ENCODE assay signal across 21 mouse cellular contexts in genomic region chr15:97446181-97446580, GRCm38 (mm10).
DNase-seq lines count a peak whose midpoint lies in the region; ATAC-seq lines count a peak whose summit lies in the region.
"Had no signal": no experiment of that assay in that cellular context is flagged by ENCODE, and none has a peak within 500 bp of the region (broad histone marks: within the 10 kb centered on the region; RNA-seq: fewer than 3 reads in every experiment).

No protein-coding gene starts in this region.

- no peaks in the 10 kb centered on the region for H3K9me3 ChIP-seq in forebrain, embryonic 12.5 days
- H3K9me3 ChIP-seq in forebrain, embryonic 13.5 days (replicated peaks): no peaks in the 10 kb centered on the region
- no peaks in the 10 kb centered on the region for H3K9me3 ChIP-seq in midbrain, embryonic 11.5 days (ENCODE audit: control insufficient read depth, low read length)
- no peaks in the 10 kb centered on the region for H3K9me3 ChIP-seq in midbrain, embryonic 10.5 days (replicated peaks)
- H3K9me3 ChIP-seq in midbrain, embryonic 14.5 days (ENCODE audit: control insufficient read depth, low read length): no peaks in the 10 kb centered on the region

- H3K4me2 ChIP-seq in forebrain, embryonic 12.5 days: no peak overlapping the region
- H3K4me2 ChIP-seq in forebrain, embryonic 13.5 days: no peak overlapping the region
- H3K4me2 ChIP-seq in midbrain, embryonic 11.5 days: no peak overlapping the region
- no peak overlapping the region for H3K4me2 ChIP-seq in midbrain, embryonic 14.5 days (ENCODE audit: low read length)

- intact Hi-C loops in heart, postnatal 36 days (cut with DNase I): no loop called here

- 0 out of 2 replicates have a peak overlapping the region, but pooled peaks have one; percentile 43 for H3K27ac ChIP-seq in forebrain, embryonic 12.5 days
- no peak overlapping the region for H3K27ac ChIP-seq in forebrain, embryonic 13.5 days
- no peak overlapping the region for H3K27ac ChIP-seq in midbrain, embryonic 11.5 days (ENCODE audit: low read depth, low read length)
- H3K27ac ChIP-seq in midbrain, embryonic 10.5 days (replicated peaks): no peak overlapping the region
- H3K27ac ChIP-seq in midbrain, embryonic 14.5 days (replicated peaks; ENCODE audit: low read depth, low read length): peak overlapping the region; percentile 60
- H3K27ac ChIP-seq: liver, embryonic 14.5 days; macrophage had no signal

- 48% methylated on average over 9 of the region's 9 CpGs for WGBS in forebrain, embryonic 12.5 days
- 52% methylated on average over 9 of the region's 9 CpGs for WGBS in forebrain, embryonic 13.5 days
- WGBS in midbrain, embryonic 11.5 days: 73% methylated on average over 9 of the region's 9 CpGs
- WGBS in midbrain, embryonic 10.5 days: 77% methylated on average over 9 of the region's 9 CpGs
- WGBS in midbrain, embryonic 14.5 days: 41% methylated on average over 9 of the region's 9 CpGs

- peaks cover 7% of the 10 kb centered on the region; the same call in 1 of the 2 replicates for H3K4me1 ChIP-seq in forebrain, embryonic 12.5 days
- no peaks in the 10 kb centered on the region for H3K4me1 ChIP-seq in forebrain, embryonic 13.5 days
- no peaks in the 10 kb centered on the region for H3K4me1 ChIP-seq in midbrain, embryonic 11.5 days (ENCODE audit: control insufficient read depth, insufficient read depth, low read length)
- H3K4me1 ChIP-seq in midbrain, embryonic 10.5 days: peaks cover 14% of the 10 kb centered on the region
- H3K4me1 ChIP-seq in midbrain, embryonic 14.5 days (ENCODE audit: control insufficient read depth, insufficient read depth, low read length): peaks cover 5% of the 10 kb centered on the region; the same call in 1 of the 2 replicates

- DNase-seq in midbrain, embryonic 11.5 days (ENCODE audit: low spot score, missing footprints): peak; percentile 84
- DNase-seq in midbrain, embryonic 10.5 days (ENCODE audit: low spot score): no peak
- peak; percentile 51 for DNase-seq in midbrain, embryonic 14.5 days
- DNase-seq in heart, postnatal 36 days: no peak
- no peak for DNase-seq in heart, adult 11 months
- DNase-seq: adrenal gland, adult 8-10 months; cerebellum, adult 8-10 months; cerebellum, postnatal 25 days; gastrocnemius, postnatal 10 days; heart, postnatal 14 days; kidney, adult 11 months; kidney, postnatal 14 days; layer of hippocampus, adult 9-11 months; liver; lung, adult 2 months; lung, postnatal 10 days had no signal

- no peaks in the 10 kb centered on the region for H3K27me3 ChIP-seq in forebrain, embryonic 12.5 days
- H3K27me3 ChIP-seq in forebrain, embryonic 13.5 days: no peaks in the 10 kb centered on the region
- no peaks in the 10 kb centered on the region for H3K27me3 ChIP-seq in midbrain, embryonic 11.5 days (ENCODE audit: control insufficient read depth, insufficient read depth, low read length)
- no peaks in the 10 kb centered on the region for H3K27me3 ChIP-seq in midbrain, embryonic 10.5 days (ENCODE audit: low read depth, poor library complexity, severe bottlenecking)
- H3K27me3 ChIP-seq in midbrain, embryonic 14.5 days (ENCODE audit: control insufficient read depth, insufficient read depth, low read length): no peaks in the 10 kb centered on the region
- H3K27me3 ChIP-seq: CH12.LX had no signal

- H3K9ac ChIP-seq in forebrain, embryonic 12.5 days: no peak overlapping the region
- H3K9ac ChIP-seq in forebrain, embryonic 13.5 days: no peak overlapping the region
- H3K9ac ChIP-seq in midbrain, embryonic 11.5 days (ENCODE audit: low read length): no peak overlapping the region
- no peak overlapping the region for H3K9ac ChIP-seq in midbrain, embryonic 14.5 days (replicated peaks; ENCODE audit: low read length)
- H3K9ac ChIP-seq: liver, embryonic 14.5 days had no signal

- H3K4me3 ChIP-seq in forebrain, embryonic 12.5 days (replicated peaks): no peak overlapping the region
- no peak overlapping the region for H3K4me3 ChIP-seq in forebrain, embryonic 13.5 days
- H3K4me3 ChIP-seq in midbrain, embryonic 11.5 days (ENCODE audit: low read depth, low read length): no peak overlapping the region
- no peak overlapping the region for H3K4me3 ChIP-seq in midbrain, embryonic 10.5 days
- H3K4me3 ChIP-seq in midbrain, embryonic 14.5 days (replicated peaks; ENCODE audit: low read depth, low read length): no peak overlapping the region

- no peak for ATAC-seq in forebrain, embryonic 12.5 days (ENCODE audit: low FRiP score)
- ATAC-seq in forebrain, embryonic 13.5 days: no peak
- no peak for ATAC-seq in midbrain, embryonic 11.5 days (ENCODE audit: low FRiP score)
- no peak for ATAC-seq in midbrain, embryonic 14.5 days (ENCODE audit: low FRiP score, low TSS enrichment)

- H3K36me3 ChIP-seq in forebrain, embryonic 12.5 days (replicated peaks): no peaks in the 10 kb centered on the region
- no peaks in the 10 kb centered on the region for H3K36me3 ChIP-seq in forebrain, embryonic 13.5 days (ENCODE audit: poor library complexity, severe bottlenecking)
- no peaks in the 10 kb centered on the region for H3K36me3 ChIP-seq in midbrain, embryonic 11.5 days (ENCODE audit: control insufficient read depth, insufficient read depth, low read length)
- H3K36me3 ChIP-seq in midbrain, embryonic 10.5 days: no peaks in the 10 kb centered on the region
- H3K36me3 ChIP-seq in midbrain, embryonic 14.5 days (ENCODE audit: control insufficient read depth, insufficient read depth, low read length): no peaks in the 10 kb centered on the region

Comparison
In these comparisons a context has a peak if more than half of its experiments do, and no peak if none do; other contexts are left out.
1. H3K27ac ChIP-seq: peak in forebrain, embryonic 12.5 days (single experiment) and midbrain, embryonic 14.5 days (single experiment); none in forebrain, embryonic 13.5 days (single experiment), midbrain, embryonic 11.5 days (single experiment) and midbrain, embryonic 10.5 days (single experiment).
2. DNase-seq: peak in midbrain, embryonic 11.5 days (single experiment) and midbrain, embryonic 14.5 days (single experiment); none in midbrain, embryonic 10.5 days (single experiment), heart, postnatal 36 days (0 of 2) and heart, adult 11 months (single experiment).